In the genomic region with DNA sequence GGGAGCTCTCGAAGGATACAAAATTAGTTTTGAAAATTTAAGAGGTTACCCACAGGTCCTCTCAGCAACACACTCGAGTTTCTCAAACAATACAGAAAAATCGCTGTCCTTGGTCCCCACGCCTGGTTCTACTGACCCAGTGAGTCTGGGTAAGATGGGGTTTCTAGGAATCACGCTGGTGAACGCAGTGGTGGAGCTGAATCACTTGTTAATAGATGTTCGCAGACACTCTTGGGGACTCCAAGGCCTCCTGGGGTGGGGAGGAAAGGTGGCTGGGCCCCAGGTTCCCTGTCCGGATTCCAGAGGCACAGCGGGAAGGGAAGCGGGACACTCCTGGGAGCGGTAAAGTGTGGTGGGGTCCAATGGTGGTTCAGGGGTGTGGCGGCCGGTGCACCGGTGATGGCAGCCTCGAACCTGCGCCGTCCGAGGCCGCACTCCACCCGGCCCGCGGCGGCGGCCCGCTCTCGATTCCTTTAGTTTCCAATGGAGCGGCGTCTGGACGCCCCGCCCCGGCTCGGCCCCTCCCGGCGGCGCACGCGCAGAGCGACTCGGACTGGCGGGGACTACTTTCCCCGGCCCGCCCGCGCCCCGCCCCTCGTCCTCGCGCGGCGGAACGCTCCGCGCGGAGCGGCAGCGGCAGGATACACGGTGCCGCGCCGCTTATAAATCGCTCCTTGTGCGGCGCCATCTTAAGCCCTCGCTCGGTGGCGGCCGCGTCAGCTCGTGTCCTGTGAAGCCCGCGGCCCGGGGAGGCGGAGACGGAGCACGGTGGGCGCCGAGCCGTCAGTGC, we compare ENCODE assay signal across 8 mouse cellular contexts. TPM values are rescaled to one million over a fixed set of nuclear protein-coding genes. Genes with fewer than 3 reads are reported as not detected.
DNase-seq lines count a peak whose midpoint lies in the region; ATAC-seq and TF ChIP-seq lines count a peak whose summit lies in the region.

No protein-coding gene starts in this region.

- TF ChIP-seq POLR2A in cerebellum, adult 2 months (IDR thresholded peaks at IDR 0.05; ENCODE audit: borderline replicate concordance, insufficient read depth, low read length): peak; percentile 98
- peak; percentile 100 for TF ChIP-seq POLR2A in olfactory bulb, adult 2 months (IDR thresholded peaks at IDR 0.05; ENCODE audit: insufficient read depth, low read depth, low read length)

- 6% methylated on average over 63 of the region's 78 CpGs for WGBS in cerebellum, adult 2 months
- WGBS in forebrain, postnatal 0 days: 8% methylated on average over 52 of the region's 78 CpGs
- WGBS in lung, embryonic 14.5 days: 5% methylated on average over 77 of the region's 78 CpGs
- WGBS in olfactory bulb, adult 2 months: 4% methylated on average over 78 of the region's 78 CpGs

- H3K4me2 ChIP-seq in forebrain, postnatal 0 days (ENCODE audit: low read depth): peak overlapping the region; percentile 87
- peak overlapping the region; percentile 77 for H3K4me2 ChIP-seq in lung, embryonic 14.5 days

- H3K4me3 ChIP-seq in cerebellum, adult 2 months (replicated peaks; ENCODE audit: insufficient read depth, low read depth, low read length): peak overlapping the region; percentile 95
- H3K4me3 ChIP-seq in forebrain, postnatal 0 days (ENCODE audit: low read depth, low read length): peak overlapping the region; percentile 90
- peak overlapping the region; percentile 93 for H3K4me3 ChIP-seq in lung, embryonic 14.5 days (ENCODE audit: low read depth, low read length)
- H3K4me3 ChIP-seq in olfactory bulb, adult 2 months (ENCODE audit: insufficient read depth, low read depth, low read length): peak overlapping the region; percentile 78

- peak overlapping the region; percentile 86 for H3K9ac ChIP-seq in forebrain, postnatal 0 days
- H3K9ac ChIP-seq in lung, embryonic 14.5 days: peak overlapping the region; percentile 97

- H3K9me3 ChIP-seq in forebrain, postnatal 0 days (ENCODE audit: low read length): no peaks in the 10 kb centered on the region
- H3K9me3 ChIP-seq in lung, embryonic 14.5 days (ENCODE audit: low read depth, low read length): no peaks in the 10 kb centered on the region

- H3K4me1 ChIP-seq in cerebellum, adult 2 months (ENCODE audit: control insufficient read depth, insufficient read depth, low read length): peaks cover 7% of the 10 kb centered on the region
- H3K4me1 ChIP-seq in forebrain, postnatal 0 days (ENCODE audit: insufficient read depth): peaks cover 30% of the 10 kb centered on the region
- peaks cover 6% of the 10 kb centered on the region for H3K4me1 ChIP-seq in lung, embryonic 14.5 days (ENCODE audit: insufficient read depth)
- H3K4me1 ChIP-seq in olfactory bulb, adult 2 months (ENCODE audit: control insufficient read depth, insufficient read depth, low read length): peaks cover 14% of the 10 kb centered on the region

- peak; percentile 66 for DNase-seq in MEL-GATA-1-ER (ENCODE audit: extremely low read depth, low read depth)
- DNase-seq in cerebellum, adult 2 months: peak; percentile 97
- peak; percentile 99 for DNase-seq in forebrain, postnatal 0 days
- DNase-seq in heart, postnatal 4 days: peak; percentile 99
- peak; percentile 88 to 93 for DNase-seq in layer of hippocampus, adult 8-10 months (ENCODE audit: low spot score in 2 of 2)
- DNase-seq in lung, embryonic 14.5 days: peak; percentile 98
- peak; percentile 89 to 92 for DNase-seq in thymus, adult 18-20 months

- H3K27ac ChIP-seq in cerebellum, adult 2 months (ENCODE audit: insufficient read depth, low read length): peak overlapping the region; percentile 91
- peak overlapping the region; percentile 95 for H3K27ac ChIP-seq in forebrain, postnatal 0 days (ENCODE audit: low read depth, low read length)
- H3K27ac ChIP-seq in lung, embryonic 14.5 days (ENCODE audit: low read depth): peak overlapping the region; percentile 93
- peak overlapping the region; percentile 56 for H3K27ac ChIP-seq in olfactory bulb, adult 2 months (ENCODE audit: insufficient read depth, low read depth, low read length)

- H3K27me3 ChIP-seq in cerebellum, adult 2 months (ENCODE audit: control insufficient read depth, insufficient read depth, low read length): no peaks in the 10 kb centered on the region
- no peaks in the 10 kb centered on the region for H3K27me3 ChIP-seq in forebrain, postnatal 0 days (ENCODE audit: insufficient read depth, low read length)
- H3K27me3 ChIP-seq in lung, embryonic 14.5 days (ENCODE audit: insufficient read depth, low read length): no peaks in the 10 kb centered on the region

- no peaks in the 10 kb centered on the region for H3K36me3 ChIP-seq in forebrain, postnatal 0 days (ENCODE audit: insufficient read depth)
- no peaks in the 10 kb centered on the region for H3K36me3 ChIP-seq in lung, embryonic 14.5 days (ENCODE audit: insufficient read depth)

- TF ChIP-seq CTCF in cerebellum, adult 2 months (IDR thresholded peaks at IDR 0.05; ENCODE audit: borderline replicate concordance, insufficient read depth, low read depth, low read length): no peak
- TF ChIP-seq CTCF in forebrain, postnatal 0 days (IDR thresholded peaks at IDR 0.05; ENCODE audit: low read depth): no peak
- no peak for TF ChIP-seq CTCF in lung, embryonic 14.5 days (IDR thresholded peaks at IDR 0.05; ENCODE audit: low read depth)
- TF ChIP-seq CTCF in olfactory bulb, adult 2 months (IDR thresholded peaks at IDR 0.05; ENCODE audit: insufficient read depth, low read depth, low read length): no peak

- peak; percentile 87 for ATAC-seq in forebrain, postnatal 0 days
- peak; percentile 91 for ATAC-seq in lung, embryonic 14.5 days (ENCODE audit: insufficient read depth)

RNA-seq across cellular contexts. Expression of a gene that starts 4.0 kb away (rescaled TPM):
- polyA plus RNA-seq in cerebellum, adult 2 months (2012; rRNA removed): 222 and 255 TPM in 2 replicates
- total RNA-seq in forebrain, postnatal 0 days (2014; rRNA removed): 839 and 1,100 TPM in 2 replicates
- polyA plus RNA-seq in forebrain, postnatal 0 days (2015; fragmentation: Nextera tagmentation; extraction: Ambion mirVana): 368 and 388 TPM in 2 replicates
- total RNA-seq in heart, postnatal 4 days (2021): 100 to 1,000 TPM; 632 to 676 TPM
- total RNA-seq in layer of hippocampus, adult 8-10 months (2022): 100 to 1,000 TPM; 528 to 559 (median 551) TPM
- 701 and 711 TPM in 2 replicates for polyA plus RNA-seq in lung, embryonic 14.5 days (2014; fragmentation: Nextera tagmentation; extraction: Ambion mirVana)
- polyA plus RNA-seq in olfactory bulb, adult 2 months (2012; ENCODE audit: insufficient read depth, insufficient read length, low replicate concordance, missing spikeins): 444 TPM in 1 of 2 replicates, not detected in the other

Comparison
In these comparisons a context has a peak if more than half of its experiments do, and no peak if none do; other contexts are left out.
1. Peak in every context shown above with its lines: DNase-seq, ATAC-seq, H3K4me3 ChIP-seq and H3K27ac ChIP-seq.